Mouse (Mus musculus) urinary bladder, postnatal 14 days (tissue): ENCODE measurements around the gene Pfdn2.

Source experiments
- DNase-seq: peaks from one replicate; pipeline ENCODE4 v3.0.0; 2021; ENCODE audit warnings: low spot score

The Pfdn2 gene

DNA sequence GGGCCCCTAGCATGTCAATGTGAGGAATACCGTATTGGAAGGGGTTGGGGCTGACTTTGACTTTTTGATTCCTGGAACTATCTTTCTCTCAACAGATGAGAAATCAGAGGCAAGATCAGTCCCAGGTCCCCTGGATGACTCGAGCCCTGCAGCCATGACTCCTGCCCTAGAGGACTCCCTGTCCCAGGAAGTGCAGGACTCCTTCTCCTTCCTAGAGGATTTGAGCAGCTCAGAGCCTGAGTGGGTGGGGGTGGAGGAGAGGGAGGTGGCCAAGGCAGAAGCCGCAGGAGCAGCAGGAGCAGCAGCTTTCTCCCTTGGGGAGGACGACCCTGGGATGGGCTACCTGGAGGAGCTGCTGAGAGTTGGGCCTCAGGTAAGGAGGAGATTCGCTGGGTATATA lies 61.8 kb downstream of the Pfdn2 start:
- no peak for DNase-seq
